Mouse (Mus musculus) liver (tissue): ENCODE measurements around the gene Ermap.

Experiments used
- DNase-seq: peaks from one replicate; pipeline ENCODE4 v3.0.0-alpha.2; 2020; ENCODE audit warnings: mixed read lengths

The Ermap gene

GRCm38 (mm10) chr4:119183525-119183924 is 6.3 kb downstream of the Ermap start:
- no peak for DNase-seq

GRCm38 (mm10) chr4:119181456-119181855 is 8.4 kb downstream of the Ermap start:
- no peak for DNase-seq

GRCm38 (mm10) chr4:119180133-119180707 is 9.6 kb downstream of the Ermap start:
- no peak for DNase-seq

GRCm38 (mm10) chr4:119178331-119178730 is 11.5 kb downstream of the Ermap start:
- DNase-seq: no peak

GRCm38 (mm10) chr4:119177702-119178101 is 12.1 kb downstream of the Ermap start:
- no peak for DNase-seq

- DNase-seq: peak; percentile 93
These were observed 15.9 kb downstream of the Ermap start, which contains the start of gene Zfp691 for GRCm38 (mm10) chr4:119173851-119174453. Gene Zfp691, minus strand, starts transcription at chr4:119174195.

- DNase-seq: peak; percentile 31
These were observed 16.7 kb downstream of the Ermap start for GRCm38 (mm10) chr4:119172919-119173650.

- peak; percentile 87 for DNase-seq
These were observed 22.1 kb downstream of the Ermap start for GRCm38 (mm10) chr4:119167663-119168062.

GRCm38 (mm10) chr4:119167068-119167467 is 22.7 kb downstream of the Ermap start:
- DNase-seq: no peak

- no peak for DNase-seq
These were observed 23.9 kb downstream of the Ermap start for GRCm38 (mm10) chr4:119165916-119166315.

GRCm38 (mm10) chr4:119162990-119163389 is 26.8 kb downstream of the Ermap start:
- DNase-seq: no peak

- DNase-seq: no peak
These were observed 28.5 kb downstream of the Ermap start for GRCm38 (mm10) chr4:119161358-119161757.

GRCm38 (mm10) chr4:119157891-119158290 is 31.9 kb downstream of the Ermap start:
- DNase-seq: no peak

- peak; percentile 85 for DNase-seq
These were observed 32.6 kb downstream of the Ermap start for GRCm38 (mm10) chr4:119157186-119157585.

GRCm38 (mm10) chr4:119148741-119149140 is 41.1 kb downstream of the Ermap start:
- no peak for DNase-seq

GRCm38 (mm10) chr4:119147347-119147746 is 42.5 kb downstream of the Ermap start:
- no peak for DNase-seq

GRCm38 (mm10) chr4:119146816-119147215 is 43.0 kb downstream of the Ermap start:
- DNase-seq: no peak

GRCm38 (mm10) chr4:119142230-119142871 is 47.5 kb downstream of the Ermap start:
- DNase-seq: peak; percentile 88

- no peak for DNase-seq
These were observed 48.6 kb downstream of the Ermap start for GRCm38 (mm10) chr4:119141191-119141590.

GRCm38 (mm10) chr4:119140126-119140525 is 49.7 kb downstream of the Ermap start:
- peak; percentile 72 for DNase-seq

GRCm38 (mm10) chr4:119138776-119139175 is 51.0 kb downstream of the Ermap start:
- no peak for DNase-seq

- DNase-seq: peak; percentile 84
These were observed 51.6 kb downstream of the Ermap start for GRCm38 (mm10) chr4:119138171-119138570.

GRCm38 (mm10) chr4:119137313-119137712 is 52.5 kb downstream of the Ermap start:
- DNase-seq: peak; percentile 49

- no peak for DNase-seq
These were observed 56.0 kb downstream of the Ermap start for GRCm38 (mm10) chr4:119133860-119134259.
